Mouse (Mus musculus) hindbrain, postnatal 0 days (tissue): Measurements from ENCODE around the gene Ankrd6. TPM values are rescaled to one million over a fixed set of nuclear protein-coding genes. Genes with fewer than 3 reads are reported as not detected.

Experiments
- ATAC-seq: fragments of 200-750 bp; cut with Nextera tagmentation; 2 replicates; pipeline ENCODE4 v1.8.0; 2017; ENCODE audit warnings: mild to moderate bottlenecking, moderate TSS enrichment, moderate library complexity
- DNase-seq: peaks from one replicate; pipeline ENCODE4 v3.0.0-alpha.2; 2015; ENCODE audit warnings: low spot score
- H3K27ac ChIP-seq: fragments of 300-500 bp; sonication (generic); 2 replicates; pipeline ENCODE4 v1.5.1; 2014; ENCODE audit warnings: mild to moderate bottlenecking
- H3K27me3 ChIP-seq: fragments of 300-500 bp; sonication (generic); 2 replicates; pipeline ENCODE4 v1.6.1; 2014; ENCODE audit warnings: low read length, mixed read lengths; ENCODE audit not compliant: insufficient read depth
- H3K36me3 ChIP-seq: fragments of 300-500 bp; sonication (generic); 2 replicates; pipeline ENCODE4 v1.6.1; 2014; ENCODE audit warnings: low read length, mixed read lengths; ENCODE audit not compliant: insufficient read depth
- H3K4me1 ChIP-seq: fragments of 300-500 bp; sonication (generic); 2 replicates; pipeline ENCODE4 v1.6.1; 2014; ENCODE audit warnings: antibody characterized with exemption, low read length, mixed read lengths; ENCODE audit not compliant: insufficient read depth
- H3K4me2 ChIP-seq: fragments of 300-500 bp; sonication (generic); 2 replicates; pipeline ENCODE4 v1.6.1; 2014; ENCODE audit warnings: low read depth, mild to moderate bottlenecking, low read length, moderate library complexity, mixed read lengths
- H3K4me3 ChIP-seq: fragments of 300-500 bp; sonication (generic); 2 replicates; pipeline ENCODE4 v1.5.1; 2014; ENCODE audit warnings: low read length
- H3K9ac ChIP-seq: fragments of 300-500 bp; sonication (generic); replicated peaks from 2 replicates; pipeline ENCODE4 v1.6.1; 2014; ENCODE audit warnings: mild to moderate bottlenecking, low read length, moderate library complexity, mixed read lengths
- H3K9me3 ChIP-seq: fragments of 300-500 bp; sonication (generic); 2 replicates; pipeline ENCODE4 v1.6.1; 2016; ENCODE audit warnings: low read length, mixed read lengths
- CTCF ChIP-seq: IDR thresholded peaks from 2 replicates; pipeline ENCODE4 v1.5.1; 2016; ENCODE audit warnings: antibody characterized with exemption, control low read depth, low read depth
- WGBS: fragments of 180-500 bp; shearing (Covaris S2); extraction: QIAGEN DNeasy Blood & Tissue Kit; methylation state at CpG from one replicate; pipeline ENCODE4 v1.1.7; 2014; 5-methylcytosine and 5-hydroxymethylcytosine counted together
- polyA plus RNA-seq: library from polyadenylated mRNA; unstranded; fragments of >200 nt; fragmentation: Nextera tagmentation; extraction: Ambion mirVana; gene quantifications from 2 replicates; pipeline ENCODE4 v1.2.1, GENCODE M21; 2015
- total RNA-seq: library from RNA; depleted of rRNA; stranded (reverse); fragments of >200 nt; gene quantifications from 2 replicates; pipeline ENCODE4 v1.2.3, GENCODE M21; 2014

Ankrd6 gene
- total and polyA plus RNA-seq, 2 experiments from 2014 or later, result 17.3 to 26.5 TPM

DNA sequence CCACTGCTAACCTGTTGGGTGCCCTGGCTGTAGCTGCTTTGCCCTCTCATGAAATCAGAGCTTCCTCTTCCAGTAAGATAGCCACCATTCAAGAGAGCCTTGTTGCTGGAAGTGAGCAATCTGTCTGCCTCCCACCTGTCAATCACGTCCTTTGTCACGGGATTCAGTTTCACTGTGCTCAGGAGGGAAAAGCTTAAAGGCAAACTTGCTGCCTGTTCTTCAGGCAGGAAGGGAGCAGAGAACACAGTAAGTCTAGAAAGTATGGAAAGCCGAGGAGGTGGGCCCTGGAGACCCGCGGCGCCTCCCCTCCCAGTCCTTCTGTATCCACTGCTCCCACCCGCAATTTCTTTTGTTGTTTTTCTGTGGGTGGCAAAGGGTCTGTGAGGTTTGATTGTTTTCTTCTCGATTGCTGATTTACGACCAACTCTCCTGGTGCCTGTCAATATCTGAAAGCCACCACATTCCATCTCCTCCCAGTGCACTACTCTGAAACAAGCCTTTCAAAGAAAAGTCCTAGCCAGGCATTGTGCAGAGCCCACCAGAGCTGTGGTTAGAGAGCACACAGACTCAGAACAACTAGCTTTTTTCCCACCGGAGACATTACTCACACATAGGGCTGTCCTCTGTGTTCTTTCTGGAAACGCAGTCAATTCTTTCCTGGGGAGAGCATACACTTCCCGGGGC lies 87.1 kb downstream of the Ankrd6 start:
- peaks cover 4% of the 10 kb centered on the region; the same call in 1 of the 2 replicates for H3K27me3 ChIP-seq
- WGBS, result 8% methylated on average over 12 of the region's 12 CpGs
- peak overlapping the region; percentile 59 for H3K27ac ChIP-seq
- H3K9ac ChIP-seq, result peak overlapping the region; percentile 38
- H3K36me3 ChIP-seq, result no peaks in the 10 kb centered on the region
- DNase-seq, result peak; percentile 44
- no peaks in the 10 kb centered on the region for H3K9me3 ChIP-seq
- 0 out of 2 replicates have a peak, but pooled peaks cover 7% of the 10 kb centered on the region for H3K4me1 ChIP-seq
- H3K4me3 ChIP-seq, result peak overlapping the region; percentile 42
- peak overlapping the region; percentile 65 for H3K4me2 ChIP-seq
- no peak for TF ChIP-seq CTCF
- peak; percentile 27; the same call in 1 of the 2 replicates for ATAC-seq

DNA sequence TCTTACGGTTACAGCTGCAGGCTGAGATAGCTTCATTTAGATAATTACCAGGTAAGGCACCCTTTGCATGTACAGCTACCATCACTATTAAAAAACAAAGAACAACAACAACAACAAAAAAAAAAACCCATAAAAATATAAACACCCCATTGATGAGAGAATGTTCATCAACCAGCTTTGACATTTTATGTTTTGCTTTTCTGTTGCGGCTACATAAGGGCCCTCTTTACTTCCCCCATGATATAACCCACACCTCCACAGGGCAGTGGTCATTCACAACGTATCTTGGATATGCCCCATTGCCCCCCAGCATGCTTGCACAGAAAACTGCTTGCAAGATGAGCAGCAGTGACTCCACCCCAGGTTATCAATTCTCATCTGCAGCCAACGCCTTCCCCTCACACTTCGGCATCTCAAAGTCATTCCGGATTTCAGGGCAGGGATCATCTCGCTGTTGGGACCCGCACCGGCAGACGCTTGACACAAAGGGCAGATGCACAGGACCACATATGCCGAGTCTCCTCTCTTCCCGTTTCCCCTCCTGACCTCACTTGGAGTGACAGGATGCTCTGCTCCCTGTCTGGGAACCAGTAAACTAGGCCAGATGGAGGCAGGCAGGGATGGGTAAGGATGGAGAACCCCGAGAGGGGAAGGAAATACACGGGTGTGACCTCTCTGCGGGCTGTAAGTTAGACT lies 87.7 kb downstream of the Ankrd6 start:
- Histone ChIP-seq H3K9ac (peak overlapping the region; percentile 38), H3K4me2 (peak overlapping the region; percentile 65), H3K9me3 (no peaks in the 10 kb centered on the region), H3K4me1 (0 out of 2 replicates have a peak, but pooled peaks cover 7% of the 10 kb centered on the region), H3K36me3 (no peaks in the 10 kb centered on the region), H3K27ac (peak overlapping the region; percentile 59), H3K27me3 (peaks cover 4% of the 10 kb centered on the region; the same call in 1 of the 2 replicates), H3K4me3 (peak overlapping the region; percentile 42)
- 28% methylated on average over 15 of the region's 15 CpGs for WGBS
- no peak for TF ChIP-seq CTCF
- ATAC-seq, result peak; percentile 22; the same call in 1 of the 2 replicates
- DNase-seq, result no peak

DNA sequence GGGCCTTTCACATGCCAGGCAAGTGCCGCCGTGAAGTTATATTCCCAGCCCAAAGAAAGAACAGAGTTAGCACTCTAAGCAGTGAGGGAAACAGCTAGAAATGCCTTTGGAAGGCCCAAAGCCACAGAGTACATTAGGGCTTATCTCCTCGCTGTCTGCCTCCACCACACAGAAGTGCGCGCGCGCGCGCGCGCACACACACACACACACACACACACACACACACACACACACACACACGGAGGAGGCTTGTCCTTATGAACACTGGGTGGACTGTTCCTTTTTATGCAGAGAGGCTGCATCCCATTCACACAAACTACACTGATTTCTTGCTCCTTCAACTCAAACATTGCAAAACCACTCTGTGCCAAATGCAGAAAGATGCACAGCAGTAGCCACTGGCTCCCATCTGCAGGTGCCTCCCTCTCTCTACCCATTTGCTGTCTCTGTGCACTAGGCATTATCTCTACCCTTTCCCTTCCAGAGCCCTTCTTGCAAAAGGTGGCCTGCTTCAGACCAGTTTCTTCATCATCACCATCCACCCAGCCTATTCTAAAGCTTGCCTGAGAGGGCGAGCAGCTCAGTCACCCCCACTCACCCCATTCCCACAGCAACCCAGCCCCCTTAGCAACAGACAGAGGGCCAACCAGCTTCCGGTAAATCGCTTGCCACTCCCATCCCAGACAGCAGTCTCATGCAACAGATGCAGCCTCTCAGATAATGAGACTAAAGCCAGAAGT lies 88.5 kb downstream of the Ankrd6 start:
- Histone ChIP-seq H3K4me3 (peak overlapping the region; percentile 42), H3K4me2 (peak overlapping the region; percentile 65), H3K4me1 (0 out of 2 replicates have a peak, but pooled peaks cover 7% of the 10 kb centered on the region), H3K36me3 (no peaks in the 10 kb centered on the region), H3K9me3 (no peaks in the 10 kb centered on the region), H3K27me3 (peaks cover 4% of the 10 kb centered on the region; the same call in 1 of the 2 replicates), H3K27ac (peak overlapping the region; percentile 59; the same call in 1 of the 2 replicates), H3K9ac (0 out of 2 replicates have a peak overlapping the region, but pooled peaks have one; percentile 38)
- ATAC-seq (peak; percentile 43), DNase-seq (peak; percentile 65)
- no peak for TF ChIP-seq CTCF
- 71% methylated on average over 15 of the region's 15 CpGs for WGBS

DNA sequence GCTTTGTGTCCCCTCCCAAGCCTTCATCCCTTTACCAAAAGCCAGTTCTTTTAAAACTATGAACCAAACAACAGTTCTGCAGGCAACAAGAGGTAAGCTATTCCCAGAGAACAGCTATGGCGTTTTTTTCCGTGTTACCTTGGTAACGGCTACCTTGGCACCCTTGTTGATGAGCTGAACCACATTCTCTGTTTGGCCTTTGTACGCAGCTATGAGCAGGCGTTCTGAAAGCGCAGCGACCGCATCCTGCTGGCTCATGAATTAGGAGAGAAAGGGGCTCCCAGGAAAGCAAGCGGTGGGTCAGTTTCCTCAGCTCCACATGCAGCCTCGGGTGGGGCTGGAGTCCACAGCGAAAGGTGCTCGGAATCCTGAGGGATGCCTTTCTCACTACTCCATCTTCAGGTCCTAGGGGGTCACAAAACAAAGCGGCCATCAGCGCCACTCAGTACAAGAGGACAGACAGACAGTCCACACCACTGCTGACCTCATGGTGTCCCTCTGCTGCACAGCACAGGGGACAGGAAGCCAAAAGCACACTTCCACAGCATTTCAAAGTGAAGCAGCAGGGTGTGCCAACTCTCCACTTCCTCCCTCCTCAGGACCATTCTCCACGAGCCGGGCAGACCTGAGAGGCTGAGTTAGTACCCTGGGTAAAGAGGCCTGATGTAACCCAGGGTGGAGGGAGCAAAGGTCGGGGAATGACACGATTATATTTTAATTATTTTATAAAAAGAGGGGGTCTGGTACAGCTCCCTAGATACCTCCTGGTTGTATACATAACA lies 90.3 kb downstream of the Ankrd6 start:
- peaks cover 4% of the 10 kb centered on the region; the same call in 1 of the 2 replicates for H3K27me3 ChIP-seq
- no peak overlapping the region; the same call in 1 of the 2 replicates for H3K4me3 ChIP-seq
- peak overlapping the region; percentile 41 for H3K4me2 ChIP-seq
- no peaks in the 10 kb centered on the region for H3K36me3 ChIP-seq
- ATAC-seq (peak; percentile 38), DNase-seq (peak; percentile 76)
- H3K9ac ChIP-seq, result 0 out of 2 replicates have a peak overlapping the region, but pooled peaks have one; percentile 13
- 0 out of 2 replicates have a peak, but pooled peaks cover 7% of the 10 kb centered on the region for H3K4me1 ChIP-seq
- TF ChIP-seq CTCF, result no peak
- H3K9me3 ChIP-seq, result no peaks in the 10 kb centered on the region
- 22% methylated on average over 18 of the region's 18 CpGs for WGBS
- H3K27ac ChIP-seq, result peak overlapping the region; percentile 64; the same call in 1 of the 2 replicates

DNA sequence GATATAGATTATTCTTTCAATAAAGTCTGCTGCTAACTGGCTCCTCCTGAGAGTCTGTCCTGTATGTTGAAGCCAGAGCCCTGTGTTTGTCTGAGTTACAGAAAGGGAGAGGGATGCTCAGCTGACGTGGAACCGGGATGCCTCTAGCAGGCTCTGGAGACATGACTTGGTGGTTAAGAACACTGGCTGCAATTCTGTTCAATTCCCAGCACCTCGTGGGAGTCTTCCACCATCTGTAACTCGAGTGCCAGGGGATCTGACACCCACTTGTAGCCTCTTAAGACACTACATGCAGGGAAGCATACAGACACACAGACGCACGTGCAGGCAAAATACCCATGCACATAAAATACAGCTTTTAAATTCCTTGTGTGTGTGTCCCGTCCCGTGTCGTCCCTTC lies 95.1 kb downstream of the Ankrd6 start:
- 81% methylated on average over 9 of the region's 9 CpGs for WGBS
- no peaks in the 10 kb centered on the region for H3K9me3 ChIP-seq
- no peak overlapping the region for H3K27ac ChIP-seq
- ATAC-seq (no peak), DNase-seq (no peak)
- no peak for TF ChIP-seq CTCF
- H3K36me3 ChIP-seq, result no peaks in the 10 kb centered on the region
- H3K4me3 ChIP-seq, result no peak overlapping the region
- H3K4me1 ChIP-seq, result 0 out of 2 replicates have a peak, but pooled peaks cover 9% of the 10 kb centered on the region
- H3K4me2 ChIP-seq, result no peak overlapping the region
- no peak overlapping the region for H3K9ac ChIP-seq
- no peaks in the 10 kb centered on the region for H3K27me3 ChIP-seq
